Mouse (Mus musculus): ENCODE results near the gene St13.

DNA sequence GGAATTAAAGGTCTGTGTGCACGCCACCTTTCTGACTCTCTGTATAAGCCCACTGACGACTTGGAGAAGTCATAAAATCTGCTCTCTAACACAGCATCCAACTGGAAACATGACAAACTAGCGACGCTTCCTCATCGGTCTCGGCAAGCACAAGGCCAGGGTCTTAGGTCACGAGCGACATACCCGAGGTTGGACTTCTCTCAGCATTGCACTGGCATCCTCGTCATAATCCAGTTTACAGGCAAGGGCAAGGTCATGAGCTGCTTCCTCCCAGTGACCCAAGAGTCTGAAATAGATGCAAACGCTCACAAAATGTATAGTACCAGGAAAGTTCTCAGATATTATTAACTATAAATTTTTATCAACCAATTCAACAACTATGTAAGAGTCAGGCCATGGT, 25.3 kb downstream of the St13 start:
- TF ChIP-seq CTCF (IDR thresholded peaks at IDR 0.05) (no peak), EP300 (IDR thresholded peaks at IDR 0.05) (no peak)

Measured in lung, postnatal 0 days (tissue).